Mouse (Mus musculus) spleen, postnatal 10 days (tissue): Measurements from ENCODE around the gene Lyst.
"Not testable (repeated sequence)": the region's sequence is repeated elsewhere in the genome, so short reads cannot be mapped to it uniquely, and the experiment has no call there.

Experiments
- DNase-seq, 2 experiments: peaks; one replicate each; pipeline ENCODE4 v3.0.0; 2021 to 2022; ENCODE audit warnings: low spot score in 2 of 2

Lyst gene

DNA sequence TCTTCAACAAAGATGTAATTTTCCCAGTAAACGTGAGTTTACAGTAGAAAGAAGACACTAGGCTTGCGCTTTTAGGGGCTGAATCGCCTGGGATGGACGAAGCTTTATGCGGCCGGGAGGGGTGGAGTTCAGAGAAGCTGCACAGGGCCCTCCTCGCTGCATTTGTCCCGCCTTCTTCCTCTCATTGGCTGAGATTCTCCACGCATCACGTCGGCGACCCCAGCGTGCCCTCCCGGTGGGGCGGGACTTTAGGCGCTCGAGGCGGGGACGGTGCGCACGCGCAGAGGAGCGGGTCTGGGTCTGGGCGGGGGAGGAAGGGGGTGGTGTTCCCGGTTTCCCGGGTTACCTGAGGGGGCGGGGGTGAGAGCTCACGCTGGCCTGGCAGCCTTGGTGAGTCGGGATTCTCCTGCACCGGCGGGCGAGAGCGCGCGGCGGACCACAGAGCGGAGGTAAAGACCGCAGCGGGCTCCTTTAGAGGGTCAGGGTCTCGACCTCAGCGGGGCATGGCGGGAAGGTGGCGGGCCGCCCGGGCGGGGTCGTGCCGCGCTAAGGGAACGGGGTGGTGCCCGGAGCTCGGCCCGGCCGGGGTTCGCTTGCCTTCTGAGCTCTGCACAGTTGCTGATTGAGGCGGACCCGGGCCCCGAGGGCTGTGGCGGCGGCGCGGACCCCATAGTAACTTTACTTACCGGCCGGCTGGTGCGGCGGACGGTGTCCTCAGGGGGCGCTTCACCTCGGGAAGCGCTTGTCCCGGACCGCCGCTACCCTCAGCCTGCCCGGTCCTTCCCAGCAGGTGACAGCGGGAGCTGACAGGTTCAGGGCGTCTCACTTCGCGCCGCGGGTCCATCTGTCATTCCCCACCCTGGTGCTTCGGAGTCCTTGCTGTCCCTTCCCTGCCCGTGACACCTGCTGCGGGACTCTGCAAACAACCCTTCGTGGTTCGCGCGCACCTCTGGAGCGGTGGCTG, at the start of gene Lyst:
Gene Lyst, plus strand, starts transcription at position 350 of the 964 bp plus-strand sequence.
- DNase-seq: peak; percentile 92 to 98

DNA sequence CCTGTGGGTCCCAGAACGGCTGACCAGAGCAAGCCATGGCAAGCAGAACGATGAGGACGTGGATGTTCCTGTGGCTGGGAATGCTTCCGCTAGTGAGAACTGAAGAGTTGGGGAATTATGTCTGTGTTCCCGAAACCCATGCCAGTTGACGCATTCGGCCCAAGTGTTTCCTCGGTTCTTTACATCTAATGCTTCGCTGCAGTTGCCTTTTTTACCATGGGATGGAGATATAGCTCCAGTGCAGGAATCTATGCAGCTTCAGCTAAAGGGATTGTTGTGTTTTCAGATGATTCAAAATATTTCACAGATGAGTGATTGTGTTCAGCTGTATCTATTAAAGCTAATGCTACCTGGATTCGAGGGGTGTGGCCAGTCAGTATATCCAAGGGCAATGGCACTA, 47.1 kb upstream of the Lyst start:
- DNase-seq: not testable (repeated sequence)

DNA sequence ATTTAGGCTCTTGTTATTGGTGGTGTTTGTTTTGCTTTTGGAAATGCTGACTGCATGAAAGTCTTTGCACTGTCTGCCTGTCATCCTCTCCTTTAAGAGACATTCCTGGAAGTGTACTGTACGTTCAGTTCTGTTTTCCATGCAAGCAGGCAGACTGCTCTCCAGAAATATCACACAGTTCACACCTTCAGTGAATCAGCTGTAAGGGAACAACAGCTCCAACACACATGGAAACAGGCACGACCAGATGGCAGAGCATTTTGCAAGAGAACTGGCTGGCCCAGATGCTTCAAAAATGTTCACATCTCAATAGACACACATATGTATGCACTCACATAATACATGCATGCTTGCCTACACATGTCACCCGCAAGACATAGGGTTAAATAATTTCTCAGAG, 43.4 kb upstream of the Lyst start:
- no peak for DNase-seq

DNA sequence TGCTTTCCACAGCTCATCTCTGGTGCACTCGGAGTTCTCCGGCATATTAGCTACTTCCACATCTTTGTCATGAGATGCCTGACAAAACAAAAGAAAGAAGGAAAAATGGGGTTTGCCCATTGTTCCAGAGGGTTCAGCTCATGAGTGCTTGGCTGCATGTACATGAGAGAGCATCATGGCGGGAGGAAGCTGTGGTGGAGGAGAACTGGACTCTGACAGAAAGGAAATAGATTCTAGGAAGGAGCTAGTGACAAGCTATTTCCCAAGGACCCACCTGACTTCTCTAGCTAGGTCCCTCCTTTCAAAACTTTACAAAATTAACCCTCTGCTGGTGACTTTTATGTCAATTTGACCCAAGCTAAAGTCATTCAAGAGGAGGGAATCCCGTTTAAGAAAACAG, 42.3 kb upstream of the Lyst start:
- no peak for DNase-seq

DNA sequence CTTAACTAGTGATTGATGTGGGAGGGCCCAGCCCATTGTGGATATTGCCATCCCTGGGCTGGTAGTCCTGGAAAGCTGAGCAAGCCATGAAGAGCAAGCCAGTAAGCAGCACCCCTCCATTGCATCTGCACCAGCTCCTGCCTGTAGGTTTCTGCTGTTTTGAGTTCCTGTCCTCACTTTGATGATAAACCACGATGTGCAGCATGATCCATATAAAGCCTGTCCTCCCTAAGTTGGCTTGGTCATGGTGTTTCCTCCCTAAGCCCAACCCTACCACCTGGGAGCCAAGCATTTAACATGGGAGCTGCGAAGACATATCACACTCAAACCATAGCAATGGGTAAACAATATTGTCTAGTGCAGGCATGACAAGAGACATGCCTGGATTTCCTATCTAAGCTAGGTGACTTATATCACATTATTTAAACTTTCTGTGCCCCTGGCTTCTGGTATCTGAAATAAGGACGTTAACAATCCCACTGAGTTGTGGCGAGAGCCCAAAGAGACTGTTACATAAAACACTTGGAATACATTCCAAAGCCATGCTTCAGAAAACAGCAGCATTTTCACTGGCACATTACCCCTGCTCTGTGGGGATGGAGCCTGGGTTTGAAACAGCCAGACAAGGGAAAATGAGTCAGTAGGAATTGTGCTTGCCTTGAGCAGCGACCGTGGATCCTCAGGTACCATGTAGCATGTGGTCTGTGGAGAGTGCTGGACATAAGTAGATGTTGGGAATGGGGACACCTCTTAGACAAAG, 41.6 kb upstream of the Lyst start:
- DNase-seq: no peak

DNA sequence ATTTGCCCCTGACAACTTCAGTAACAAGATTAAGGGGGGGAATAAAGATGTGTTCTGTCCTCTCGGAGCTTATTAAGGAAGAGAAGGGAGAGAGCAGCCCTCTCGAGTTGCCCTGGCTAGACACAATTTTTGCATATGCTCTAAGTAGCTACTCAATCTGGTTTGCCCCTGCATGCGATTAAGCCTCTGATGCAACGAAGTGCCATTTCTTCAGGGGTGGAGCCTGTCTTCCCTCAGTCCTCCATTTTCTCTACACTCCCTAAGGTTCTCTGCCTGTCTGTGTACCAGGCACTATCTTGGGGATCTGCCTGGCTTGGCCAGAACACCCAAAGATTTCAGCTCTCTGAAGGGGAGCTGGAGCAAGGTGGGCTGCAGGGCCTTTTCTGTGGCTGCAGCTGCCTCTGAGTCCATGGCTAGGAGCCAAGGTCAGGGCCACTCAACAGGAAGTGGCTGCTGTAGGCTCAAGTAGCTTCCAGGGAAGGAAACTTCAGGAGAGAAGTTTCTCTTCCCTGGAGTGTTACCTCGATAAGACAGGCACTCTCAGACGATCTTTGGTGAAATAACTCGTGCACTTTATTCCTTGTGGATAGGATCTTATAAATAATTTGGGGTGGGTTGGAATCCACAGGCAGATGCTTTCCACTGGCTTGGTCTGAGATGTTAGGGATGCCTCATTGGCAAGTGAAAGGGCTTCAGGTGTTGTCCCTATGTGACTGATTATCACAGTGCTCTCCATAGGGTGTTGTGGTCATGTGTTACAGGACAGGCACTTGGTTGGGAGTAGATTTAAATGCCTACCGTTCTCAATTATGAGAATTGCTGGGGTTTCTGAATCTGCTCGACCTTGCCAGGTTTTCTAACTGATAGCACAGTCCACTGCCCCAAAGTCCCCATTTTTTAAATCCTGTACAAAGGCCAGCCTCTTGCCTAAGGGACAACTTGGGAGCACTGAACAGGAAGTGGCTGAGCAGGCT, 40.2 kb upstream of the Lyst start:
- DNase-seq: no peak

DNA sequence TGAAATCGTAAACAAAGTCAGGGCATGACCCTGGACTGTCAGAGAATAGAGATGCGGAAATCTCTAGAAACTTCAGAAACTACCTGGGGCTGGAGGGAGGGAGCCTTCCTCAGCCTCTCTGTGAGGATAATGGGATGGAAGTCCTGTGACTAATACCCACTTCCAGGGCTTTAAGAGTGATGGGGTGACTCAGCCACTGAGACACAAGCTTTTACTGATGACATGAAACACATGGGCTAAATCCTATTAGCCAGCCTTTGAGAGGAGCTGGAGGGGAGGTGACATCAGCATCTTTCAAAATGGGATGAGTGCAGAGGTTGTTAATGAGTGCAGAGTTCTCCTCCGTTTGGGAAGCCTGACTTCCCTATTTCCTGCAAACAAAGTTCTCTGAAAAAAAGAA, 38.2 kb upstream of the Lyst start:
- no peak for DNase-seq

DNA sequence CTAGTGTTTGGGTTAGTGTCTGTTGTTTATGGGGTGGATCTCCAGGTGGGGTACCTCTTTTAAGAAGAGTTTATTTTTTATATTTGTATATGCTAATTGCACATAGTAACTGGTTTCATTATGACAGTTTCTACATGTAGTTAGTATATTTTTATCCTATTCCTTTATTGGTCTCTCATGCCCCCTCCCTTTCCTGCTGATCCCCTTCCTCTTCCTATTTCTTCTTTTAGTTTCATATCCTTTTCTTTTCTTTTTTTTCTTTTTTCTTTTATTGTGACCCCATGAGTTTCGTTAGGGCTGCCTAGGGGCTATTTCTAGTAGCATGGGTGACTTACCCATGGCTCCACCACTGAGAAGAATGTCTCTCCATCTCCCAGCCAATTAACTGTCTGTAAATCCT, 36.5 kb upstream of the Lyst start:
- no peak for DNase-seq

DNA sequence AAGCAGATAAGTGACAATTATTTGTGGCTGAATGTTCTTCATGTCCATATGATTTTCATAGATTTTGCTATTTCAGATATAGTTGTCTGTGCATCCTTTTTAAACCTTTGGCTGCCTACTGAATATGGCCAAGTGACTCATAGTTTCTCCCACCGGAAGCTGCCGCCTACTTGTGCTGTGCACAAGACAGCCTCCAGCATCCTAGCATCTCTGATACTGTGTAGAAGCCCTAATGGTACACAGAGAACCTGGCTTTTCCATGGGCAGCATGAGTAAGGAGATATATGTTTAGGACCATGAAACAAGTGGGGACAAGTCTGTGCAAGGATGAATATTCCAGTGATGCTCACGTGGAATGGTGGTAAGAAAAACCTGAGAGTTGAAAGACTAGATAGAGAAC, 35.0 kb upstream of the Lyst start:
- no peak for DNase-seq

DNA sequence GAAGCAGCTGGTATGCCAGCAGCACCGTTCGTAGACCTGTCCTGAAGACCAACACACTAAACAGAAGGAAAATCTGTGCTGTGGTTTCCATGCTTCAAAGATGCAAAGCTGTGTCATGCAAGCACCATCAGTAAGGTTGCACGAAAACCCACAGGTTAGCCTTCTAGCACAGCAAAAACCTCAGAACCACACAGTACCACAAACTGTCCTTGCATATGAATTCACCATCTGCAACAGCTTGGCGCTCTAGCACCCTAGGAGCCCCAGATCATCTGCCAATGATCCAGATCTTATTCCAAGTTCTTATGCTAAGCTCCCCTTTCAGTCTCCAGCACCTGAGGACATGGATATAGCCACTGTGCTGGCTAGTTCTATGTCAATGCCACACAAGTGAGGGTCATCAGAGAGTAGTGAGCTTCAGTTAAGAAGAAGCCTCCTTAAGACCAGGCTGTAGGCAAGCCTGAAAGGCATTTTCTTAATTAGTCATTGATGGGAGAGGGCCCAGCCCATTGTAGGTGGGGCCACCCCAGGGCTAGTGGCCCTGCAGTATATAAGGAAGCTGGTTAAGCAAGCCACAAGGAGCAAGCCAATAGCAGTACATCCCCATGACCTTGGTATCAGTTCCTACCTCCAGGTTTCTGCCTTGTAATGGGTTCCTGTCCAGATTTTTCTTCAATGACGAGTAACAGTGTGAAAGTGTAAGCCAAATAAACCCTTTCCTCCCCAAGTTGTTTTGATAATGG, 33.0 kb upstream of the Lyst start:
- no peak for DNase-seq

DNA sequence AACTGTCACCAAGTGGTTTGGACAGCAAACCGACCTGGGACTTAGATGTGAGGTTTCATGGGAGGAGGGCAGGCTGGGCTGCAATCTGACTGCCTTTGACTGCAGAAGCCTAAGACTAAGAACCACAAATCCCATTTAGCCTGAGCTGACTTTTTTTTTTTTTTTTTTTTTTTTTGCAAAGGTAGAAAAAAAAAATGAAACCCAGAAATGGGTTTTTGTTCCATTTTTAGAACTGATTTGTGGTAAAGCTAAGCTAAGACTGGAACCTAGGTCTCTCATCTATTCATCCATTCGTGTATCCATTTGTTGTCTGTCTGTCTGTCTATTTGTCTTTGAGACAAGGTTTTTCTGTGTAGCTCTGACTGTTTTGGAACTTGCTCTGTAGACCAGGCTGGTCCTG, 31.9 kb upstream of the Lyst start:
- no peak for DNase-seq

DNA sequence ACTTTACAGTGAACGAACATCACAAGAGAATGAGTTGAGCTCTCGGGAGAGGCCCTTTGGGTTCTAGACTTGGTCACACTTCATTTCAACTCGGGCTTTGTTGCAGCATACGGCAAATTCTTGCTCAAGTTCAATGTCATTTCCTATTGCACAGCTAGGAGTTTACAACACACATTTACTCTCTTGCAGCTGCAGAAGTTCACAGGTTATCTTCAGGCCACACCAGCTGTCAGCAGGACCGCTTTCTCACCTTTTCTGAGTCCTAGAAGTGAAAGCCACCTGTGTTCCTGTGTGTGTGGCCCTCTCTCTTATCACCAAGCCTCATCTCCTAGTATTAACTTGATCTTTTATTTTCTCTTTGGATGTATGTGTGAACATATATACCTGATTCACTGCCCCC, 31.3 kb upstream of the Lyst start:
- peak in 1 of 2 experiments; percentile 19 for DNase-seq

DNA sequence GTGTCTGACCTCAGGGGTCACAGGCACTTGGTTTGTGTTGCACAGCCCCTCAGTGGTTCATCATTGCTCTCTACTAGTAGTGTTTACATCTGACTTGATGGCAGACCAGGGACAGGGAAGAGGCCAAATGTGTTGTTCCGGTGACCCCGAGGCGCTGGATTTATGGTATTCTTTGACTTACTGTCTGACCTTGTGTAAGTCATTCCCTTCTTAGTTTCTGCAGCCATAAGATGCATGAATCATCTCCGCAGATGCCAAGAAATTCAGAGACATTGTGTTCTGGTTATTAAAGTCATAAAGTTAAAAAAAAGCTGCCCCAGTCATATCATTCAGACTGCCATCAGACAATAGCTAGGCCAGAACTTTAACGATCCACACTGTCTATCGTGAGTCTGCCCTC, 27.6 kb upstream of the Lyst start:
- DNase-seq: no peak

DNA sequence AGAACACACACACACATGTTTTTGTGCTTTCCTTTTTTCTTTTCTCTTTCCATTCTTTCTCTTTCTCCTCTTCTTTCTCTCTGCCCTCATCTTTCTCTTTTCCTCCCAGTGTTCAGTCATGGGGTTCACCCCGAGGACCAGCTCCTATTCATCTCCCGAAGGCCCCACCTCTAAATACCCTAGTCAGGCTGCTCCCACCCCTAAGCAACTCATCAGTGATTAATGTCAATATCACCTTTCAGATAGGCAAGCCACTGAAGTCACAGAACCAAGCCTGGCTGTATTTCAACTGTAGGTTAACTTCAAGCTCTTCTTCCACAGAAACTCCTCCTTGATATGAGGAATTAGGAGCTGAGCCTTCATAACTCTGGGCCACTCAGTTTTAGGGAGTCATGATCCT, 26.1 kb upstream of the Lyst start:
- no peak for DNase-seq

DNA sequence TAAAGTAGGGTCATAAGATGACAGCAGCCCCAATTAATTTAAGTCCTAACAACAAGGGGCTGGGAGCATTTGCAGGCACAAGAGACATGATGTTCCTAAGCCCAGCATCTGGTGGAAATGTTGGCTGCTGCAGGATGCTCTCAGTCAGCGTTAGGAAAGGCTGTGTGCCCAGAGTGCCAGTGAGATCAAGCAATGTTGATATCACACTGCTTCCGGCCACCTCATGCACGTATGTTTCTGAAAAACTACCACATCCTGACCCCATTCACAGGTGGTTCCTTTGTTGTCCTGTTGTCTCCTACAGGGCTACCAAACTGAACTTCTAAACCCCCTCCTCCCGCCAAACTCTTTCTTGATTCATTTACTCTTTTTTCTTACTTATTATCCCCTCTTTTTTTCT, 25.7 kb upstream of the Lyst start:
- peak in 1 of 2 experiments; percentile 27 for DNase-seq

DNA sequence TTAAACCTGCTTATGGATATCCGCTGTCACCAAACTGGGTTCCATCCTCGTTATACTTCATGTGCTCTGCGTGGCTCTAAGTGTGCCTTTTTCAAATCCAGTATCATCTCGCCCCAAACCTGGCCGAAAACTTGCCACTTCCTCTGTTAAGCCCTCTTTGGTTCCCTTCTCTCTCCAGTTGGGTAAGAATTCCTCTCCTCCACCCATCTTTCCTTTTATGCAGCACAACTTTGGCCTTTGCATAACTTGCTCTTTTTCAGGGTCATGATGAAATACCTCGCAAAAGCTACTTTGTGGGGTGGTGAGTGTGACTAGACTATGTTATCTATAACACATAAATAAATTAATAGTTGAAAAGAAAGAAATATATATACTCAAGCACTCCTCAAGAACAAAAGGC, 22.6 kb upstream of the Lyst start:
- no peak for DNase-seq

DNA sequence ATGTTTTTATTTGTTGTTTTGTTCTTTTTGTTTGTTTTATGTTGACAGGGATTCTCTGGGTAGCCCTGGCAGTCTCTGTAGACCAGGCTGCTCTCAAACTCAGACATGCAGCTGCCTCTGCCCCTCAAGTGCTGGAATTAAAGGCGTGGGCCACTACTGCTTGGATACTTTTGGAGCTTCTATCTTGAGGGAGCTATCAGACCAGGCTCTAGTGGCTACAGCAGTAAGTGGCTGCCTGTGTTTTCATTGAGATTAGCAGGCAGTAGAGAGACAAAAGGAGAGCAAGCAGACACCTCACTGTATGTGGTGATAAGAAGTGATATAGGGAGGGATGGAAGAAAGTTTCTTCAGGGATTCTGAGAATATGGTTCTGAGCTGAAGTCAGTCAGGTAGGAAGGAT, 21.4 kb upstream of the Lyst start:
- no peak for DNase-seq

DNA sequence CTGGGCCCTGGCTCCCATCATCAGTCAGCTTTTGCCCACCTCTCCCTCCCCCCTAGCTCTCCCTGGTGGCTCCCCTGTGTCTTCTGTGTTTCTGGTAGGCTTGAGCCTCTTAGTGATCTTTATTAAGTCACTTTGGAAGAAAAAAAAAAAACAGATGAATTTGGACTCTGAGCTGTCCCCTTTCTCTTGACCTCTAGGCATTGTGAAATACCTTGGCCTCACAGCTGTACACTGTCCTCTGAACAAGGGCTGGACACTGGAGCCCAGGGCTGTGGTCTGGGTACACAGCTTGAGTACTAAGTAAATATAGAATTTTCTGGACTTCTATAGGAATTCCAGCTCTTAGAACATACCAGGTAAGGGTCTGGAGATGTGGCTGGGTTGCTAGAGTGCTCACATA, 20.6 kb upstream of the Lyst start:
- no peak for DNase-seq

DNA sequence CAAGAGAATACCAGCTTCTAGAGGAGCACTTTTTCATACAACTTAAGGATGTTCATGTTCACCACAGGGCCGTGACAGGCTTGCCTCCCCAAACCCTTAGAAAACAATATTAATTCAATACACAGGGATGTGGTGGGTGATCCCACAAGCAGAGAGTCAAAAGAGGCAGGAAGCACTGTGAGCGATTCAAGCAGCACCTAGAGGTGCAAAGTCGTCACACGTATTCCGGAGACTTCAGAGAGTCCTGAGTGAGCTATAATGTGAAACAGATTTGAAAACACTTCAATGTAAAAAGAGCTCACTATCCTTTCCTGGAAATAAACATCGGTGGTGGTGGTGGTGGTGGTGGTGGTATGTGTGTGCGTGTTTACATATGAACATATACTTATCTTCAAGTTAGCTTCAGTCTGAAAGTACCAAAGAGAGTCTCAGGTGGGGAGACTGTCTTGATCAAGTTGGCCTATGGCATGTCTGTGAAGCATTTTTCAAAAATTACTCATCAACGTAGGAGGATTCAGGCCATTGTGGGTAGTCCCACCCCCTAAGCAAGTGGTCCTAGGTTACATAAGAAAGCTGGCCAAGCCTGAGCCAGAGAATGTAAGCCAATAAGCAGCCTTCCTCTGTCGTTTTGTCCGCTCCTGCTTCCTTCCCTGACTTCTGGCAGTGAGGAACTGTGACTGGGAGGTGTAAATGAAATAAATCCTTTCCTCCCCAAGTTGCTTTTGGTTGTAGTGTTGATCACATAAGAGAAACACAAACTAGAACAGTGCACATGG, 17.9 kb upstream of the Lyst start:
- DNase-seq: no peak

DNA sequence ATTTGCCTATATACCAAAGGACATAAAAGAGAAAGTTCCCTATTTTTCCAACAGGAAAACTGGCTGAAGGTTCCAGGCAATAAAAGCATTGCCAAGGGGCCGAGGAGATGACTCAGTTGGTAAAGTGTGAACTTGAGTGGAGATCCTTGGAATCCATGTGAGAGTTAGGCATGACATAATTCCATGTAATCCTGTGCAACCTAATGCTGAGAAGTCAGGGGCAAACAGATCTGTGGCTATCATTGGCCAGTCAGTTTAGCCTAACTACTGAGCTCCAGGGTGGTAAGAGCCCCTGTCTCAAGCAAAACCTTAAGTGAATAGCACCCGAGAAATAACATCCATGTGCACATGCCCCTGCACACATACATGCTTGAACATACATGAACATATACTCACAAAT, 17.3 kb upstream of the Lyst start:
- DNase-seq: no peak
